Mouse (Mus musculus): ENCODE measurements around the gene Kcne3. TPM values are rescaled to one million over a fixed set of nuclear protein-coding genes. Genes with fewer than 3 reads are reported as not detected.

Kcne3 gene
- 9.4 and 11.0 TPM in 2 replicates for total RNA-seq (2023)

GRCm38 (mm10) chr7:100176269-100176668, at the start of gene Kcne3:
TSS of gene Kcne3 (plus strand) at chr7:100176502.

GRCm38 (mm10) chr7:100159105-100159841, 17.0 kb upstream of the Kcne3 start, which contains the start of gene Lipt2:
TSS of gene Lipt2 (plus strand) at chr7:100159277.

GRCm38 (mm10) chr7:100227158-100227875, 51.0 kb downstream of the Kcne3 start, which contains the start of gene Pgm2l1:
TSS of gene Pgm2l1 (plus strand) at chr7:100227394.

Other genes with a start within 250 kb of the Kcne3 start
- 26.5 and 41.6 TPM in 2 replicates for gene Rnf169, start 196.1 kb upstream of the Kcne3 start, total RNA-seq (2023)
- not detected in 2 replicates for gene Chrdl2, start 170.3 kb upstream of the Kcne3 start, total RNA-seq (2023)
- gene Pold3, start 54.9 kb upstream of the Kcne3 start, total RNA-seq (2023): 43.0 and 54.1 TPM in 2 replicates
- gene Lipt2, start 17.2 kb upstream of the Kcne3 start, total RNA-seq (2023): 0.48 and 1.6 TPM in 2 replicates
- gene Pgm2l1, start 50.9 kb downstream of the Kcne3 start, total RNA-seq (2023): 4.8 and 6.3 TPM in 2 replicates
- gene P4ha3, start 109.0 kb downstream of the Kcne3 start, total RNA-seq (2023): not detected in 2 replicates
- 18.4 and 19.2 TPM in 2 replicates for gene C2cd3, start 195.7 kb downstream of the Kcne3 start, total RNA-seq (2023)
- gene Ppme1, start 195.8 kb downstream of the Kcne3 start, total RNA-seq (2023): 24.7 and 37.3 TPM in 2 replicates